Mouse (Mus musculus) limb, embryonic 11.5 days (tissue): ENCODE data around the gene Foxs1. TPM values are rescaled to one million over a fixed set of nuclear protein-coding genes. Genes with fewer than 3 reads are reported as not detected.

Experiments used
- ATAC-seq: fragments of 200-750 bp; cut with Nextera tagmentation; 2 replicates; pipeline ENCODE4 v1.8.0; 2017; ENCODE audit warnings: low read depth; ENCODE audit not compliant: insufficient number of reproducible peaks, low FRiP score, low TSS enrichment
- DNase-seq: peaks from one replicate; pipeline ENCODE4 v3.0.0-alpha.2; 2015; ENCODE audit warnings: low spot score
- H3K27ac ChIP-seq: fragments of 300-500 bp; sonication (generic); replicated peaks from 2 replicates; pipeline ENCODE4 v1.5.1; 2014; ENCODE audit warnings: low read depth, mild to moderate bottlenecking, low read length
- H3K27me3 ChIP-seq: fragments of 300-500 bp; sonication (generic); 2 replicates; pipeline ENCODE4 v1.6.1; 2014; ENCODE audit warnings: mild to moderate bottlenecking, low read length, mixed read lengths; ENCODE audit not compliant: control insufficient read depth, insufficient read depth
- H3K36me3 ChIP-seq: fragments of 300-500 bp; sonication (generic); 2 replicates; pipeline ENCODE4 v1.6.1; 2014; ENCODE audit warnings: mild to moderate bottlenecking, low read length, moderate library complexity, mixed read lengths; ENCODE audit not compliant: control insufficient read depth, insufficient read depth
- H3K4me1 ChIP-seq: fragments of 300-500 bp; sonication (generic); 2 replicates; pipeline ENCODE4 v1.6.1; 2014; ENCODE audit warnings: low read length, mixed read lengths; ENCODE audit not compliant: control insufficient read depth, insufficient read depth
- H3K4me2 ChIP-seq: fragments of 300-500 bp; sonication (generic); 2 replicates; pipeline ENCODE4 v1.6.1; 2014; ENCODE audit warnings: low read depth, mild to moderate bottlenecking, moderate library complexity; ENCODE audit not compliant: severe bottlenecking
- H3K4me3 ChIP-seq: fragments of 300-500 bp; sonication (generic); 2 replicates; pipeline ENCODE4 v1.5.1; 2014; ENCODE audit warnings: low read depth, low read length
- H3K9ac ChIP-seq: fragments of 300-500 bp; sonication (generic); 2 replicates; pipeline ENCODE4 v1.6.1; 2014; ENCODE audit warnings: mild to moderate bottlenecking, low read length
- H3K9me3 ChIP-seq: fragments of 300-500 bp; sonication (generic); 2 replicates; pipeline ENCODE4 v1.6.1; 2016; ENCODE audit warnings: low read length; ENCODE audit not compliant: control insufficient read depth
- WGBS: fragments of 180-500 bp; shearing (Covaris S2); extraction: QIAGEN DNeasy Blood & Tissue Kit; methylation state at CpG from one replicate; pipeline ENCODE4 v1.1.7; 2014; 5-methylcytosine and 5-hydroxymethylcytosine counted together
- polyA plus RNA-seq: library from polyadenylated mRNA; unstranded; fragments of >200 nt; fragmentation: Nextera tagmentation; extraction: Ambion mirVana; gene quantifications from 2 replicates; pipeline ENCODE4 v1.2.1, GENCODE M21; 2014

Gene Foxs1
- polyA plus RNA-seq, 1 experiment from 2014 or later = 0.29 TPM

GRCm38 (mm10) chr2:152914310-152915120 lies 18.5 kb downstream of the Foxs1 start:
- ATAC-seq (0 out of 2 replicates have a peak, but pooled peaks have one; percentile 37), DNase-seq (peak; percentile 92)
- Histone ChIP-seq H3K36me3 (no peaks in the 10 kb centered on the region), H3K27ac (no peak overlapping the region), H3K4me2 (peak overlapping the region; percentile 15), H3K27me3 (peaks cover 28% of the 10 kb centered on the region), H3K4me3 (no peak overlapping the region), H3K4me1 (0 out of 2 replicates have a peak, but pooled peaks cover 3% of the 10 kb centered on the region), H3K9ac (no peak overlapping the region), H3K9me3 (no peaks in the 10 kb centered on the region)
- 4% methylated on average over 18 of the region's 18 CpGs for WGBS

- no peak overlapping the region for H3K27ac ChIP-seq
- H3K4me1 ChIP-seq = 0 out of 2 replicates have a peak, but pooled peaks cover 3% of the 10 kb centered on the region
- no peak for DNase-seq
- no peak overlapping the region for H3K9ac ChIP-seq
- H3K36me3 ChIP-seq = no peaks in the 10 kb centered on the region
- H3K27me3 ChIP-seq = peaks cover 28% of the 10 kb centered on the region
- no peak for ATAC-seq
- no peak overlapping the region for H3K4me2 ChIP-seq
- H3K9me3 ChIP-seq = no peaks in the 10 kb centered on the region
- 32% methylated on average over 7 of the region's 7 CpGs for WGBS
- no peak overlapping the region for H3K4me3 ChIP-seq
Measured at GRCm38 (mm10) chr2:152913471-152913870, 19.5 kb downstream of the Foxs1 start.

- Histone ChIP-seq H3K9me3 (no peaks in the 10 kb centered on the region), H3K4me1 (peaks cover 14% of the 10 kb centered on the region), H3K27me3 (peaks cover 28% of the 10 kb centered on the region), H3K9ac (no peak overlapping the region), H3K4me2 (no peak overlapping the region), H3K27ac (no peak overlapping the region), H3K36me3 (no peaks in the 10 kb centered on the region), H3K4me3 (no peak overlapping the region)
- ATAC-seq (no peak), DNase-seq (no peak)
- 24% methylated on average over 6 of the region's 6 CpGs for WGBS
Measured at GRCm38 (mm10) chr2:152911432-152911831, 21.6 kb downstream of the Foxs1 start.

GRCm38 (mm10) chr2:152911031-152911430 lies 22.0 kb downstream of the Foxs1 start, which contains the start of gene Mylk2:
Gene Mylk2 (plus strand): TSS chr2:152911352.
- ATAC-seq = no peak
- peaks cover 28% of the 10 kb centered on the region for H3K27me3 ChIP-seq
- no peak within 1 kb of the TSS for H3K27ac ChIP-seq
- H3K4me3 ChIP-seq = no peak within 1 kb of the TSS
- no peaks in the 10 kb centered on the region for H3K9me3 ChIP-seq
- 16% methylated on average over 12 of the region's 12 CpGs for WGBS
- no peak within 1 kb of the TSS for H3K9ac ChIP-seq
- H3K4me1 ChIP-seq = peaks cover 14% of the 10 kb centered on the region
- no peak for DNase-seq
- H3K36me3 ChIP-seq = no peaks in the 10 kb centered on the region
- no peak within 1 kb of the TSS for H3K4me2 ChIP-seq

DNA sequence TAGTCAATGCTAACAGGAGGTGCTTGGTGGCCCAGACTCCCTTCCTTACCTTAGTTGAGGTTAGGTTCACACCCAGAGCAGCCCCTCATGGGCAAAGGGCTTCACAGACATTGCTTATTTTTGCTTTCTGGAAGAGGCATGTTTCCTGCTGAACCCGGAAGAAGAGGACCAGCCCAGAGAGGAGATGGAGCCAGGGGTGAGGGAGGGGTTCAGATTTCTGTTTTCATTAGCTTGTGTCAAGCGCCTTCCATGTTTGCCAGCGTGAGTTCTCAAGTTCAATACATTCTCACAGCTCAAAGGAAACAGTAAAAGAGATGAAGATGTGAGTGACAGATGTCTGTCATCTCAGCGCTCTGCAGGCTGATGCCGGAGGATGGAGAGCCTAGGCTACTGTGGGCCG lies 23.2 kb downstream of the Foxs1 start:
- H3K9me3 ChIP-seq = no peaks in the 10 kb centered on the region
- H3K36me3 ChIP-seq = no peaks in the 10 kb centered on the region
- H3K4me2 ChIP-seq = no peak overlapping the region
- H3K4me1 ChIP-seq = peaks cover 22% of the 10 kb centered on the region
- no peak for ATAC-seq
- no peak overlapping the region for H3K9ac ChIP-seq
- peaks cover 28% of the 10 kb centered on the region for H3K27me3 ChIP-seq
- WGBS = 86% methylated on average over 6 of the region's 6 CpGs
- no peak overlapping the region for H3K27ac ChIP-seq
- H3K4me3 ChIP-seq = no peak overlapping the region
- no peak for DNase-seq

- Histone ChIP-seq H3K27ac (0 out of 2 replicates have a peak overlapping the region, but pooled peaks have one; percentile 8), H3K4me1 (peaks cover 31% of the 10 kb centered on the region)
- no peak for ATAC-seq
Measured at GRCm38 (mm10) chr2:152907114-152907943, 25.7 kb downstream of the Foxs1 start.

GRCm38 (mm10) chr2:152906274-152907037 lies 26.6 kb downstream of the Foxs1 start:
- Histone ChIP-seq H3K4me2 (no peak overlapping the region), H3K27ac (0 out of 2 replicates have a peak overlapping the region, but pooled peaks have one; percentile 8), H3K36me3 (no peaks in the 10 kb centered on the region), H3K4me1 (peaks cover 34% of the 10 kb centered on the region), H3K9me3 (no peaks in the 10 kb centered on the region), H3K9ac (no peak overlapping the region), H3K27me3 (peaks cover 8% of the 10 kb centered on the region), H3K4me3 (no peak overlapping the region)
- DNase-seq (no peak), ATAC-seq (no peak)
- WGBS = 71% methylated on average over 9 of the region's 9 CpGs

More at GRCm38 (mm10) chr2:152907114-152907943, 25.7 kb downstream of the Foxs1 start:
- H3K9ac ChIP-seq = no peak overlapping the region; the same call in 1 of the 2 replicates
- no peaks in the 10 kb centered on the region for H3K36me3 ChIP-seq
- no peak for DNase-seq
- H3K9me3 ChIP-seq = no peaks in the 10 kb centered on the region
- H3K4me3 ChIP-seq = no peak overlapping the region
- H3K4me2 ChIP-seq = no peak overlapping the region
- 50% methylated on average over 14 of the region's 14 CpGs for WGBS
- H3K27me3 ChIP-seq = peaks cover 15% of the 10 kb centered on the region
